Mouse (Mus musculus): Measurements from ENCODE around the gene P2ry2. TPM values are rescaled to one million over a fixed set of nuclear protein-coding genes. Genes with fewer than 3 reads are reported as not detected.

P2ry2 gene
- 1 to 10 TPM; 1.4 to 3.4 TPM for polyA plus RNA-seq (2012; fragmentation: generic; extraction: Trizol)

DNA sequence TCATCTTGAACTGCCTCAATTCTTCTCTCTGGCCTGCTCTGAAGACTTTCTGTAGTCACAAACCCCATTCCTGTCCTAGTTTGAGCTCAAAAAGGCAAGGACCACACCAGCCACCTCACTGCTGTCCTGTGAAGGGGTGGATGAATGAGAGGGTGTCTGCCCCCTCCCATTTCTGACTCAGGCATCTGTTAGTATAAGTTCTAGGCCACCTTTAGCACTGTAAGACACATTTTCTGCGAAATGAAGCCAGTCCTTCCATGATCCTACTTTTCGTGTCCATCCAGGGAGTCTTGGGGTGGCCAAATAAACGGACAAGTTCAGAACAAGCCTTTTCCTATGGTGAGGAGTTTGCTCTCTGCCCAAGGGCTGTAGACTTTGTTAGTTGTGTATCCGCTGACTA, at the start of gene P2ry2:
Gene P2ry2 (minus strand): TSS at position 326 of the 400 bp plus-strand sequence.

DNA sequence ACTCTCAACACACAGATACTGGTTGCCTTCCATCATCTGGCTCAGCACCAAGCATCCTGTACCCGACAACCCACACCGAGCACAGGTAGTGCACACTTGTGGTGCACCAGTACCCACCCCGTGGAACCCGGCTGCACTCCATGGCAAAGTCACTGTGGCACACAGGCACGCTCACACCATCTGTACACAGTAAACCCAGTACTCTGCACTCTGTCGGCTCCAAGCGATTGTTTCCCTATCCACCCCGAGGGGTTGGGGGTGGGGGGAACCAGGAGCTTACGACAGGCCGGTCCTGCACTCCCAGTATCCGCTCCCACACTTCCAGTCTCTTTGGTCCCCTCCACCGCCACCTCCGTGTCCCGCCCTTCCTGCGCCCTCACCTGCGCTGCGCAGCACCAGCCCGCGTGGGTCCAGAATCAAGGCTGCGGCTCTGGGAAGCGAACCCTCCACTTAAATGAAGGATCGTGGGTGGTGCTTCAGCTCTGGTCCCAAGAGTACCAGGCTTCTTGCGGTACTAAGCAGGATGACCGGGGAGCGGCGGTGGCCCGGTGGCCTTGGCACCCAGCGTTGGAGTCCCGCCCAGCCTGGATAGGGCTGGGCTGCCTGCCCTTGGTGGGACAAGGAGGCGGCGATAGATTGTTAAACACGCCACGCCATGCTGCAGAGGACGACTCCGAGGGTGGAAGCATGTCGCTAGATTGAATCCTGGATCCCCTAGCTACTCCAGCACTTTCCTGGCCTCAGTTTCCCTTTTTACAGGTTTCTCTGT, 38.3 kb downstream of the P2ry2 start, which contains the start of gene P2ry6:
Gene P2ry6 (minus strand): TSS at position 515 of the 769 bp plus-strand sequence.

Other genes starting within 250 kb of the P2ry2 start
- gene Relt, start 149.4 kb downstream of the P2ry2 start, polyA plus RNA-seq (2012; fragmentation: generic; extraction: Trizol): 1 to 10 TPM; 4.5 to 4.6 TPM
- gene Arhgef17, start 80.8 kb downstream of the P2ry2 start, polyA plus RNA-seq (2012; fragmentation: generic; extraction: Trizol): 10 to 100 TPM in 1 of 2 experiments, 1 to 10 TPM in 1; 7.0 to 54.2 TPM
- under 1 TPM; 0.13 to 0.34 TPM for gene P2ry6, start 38.2 kb downstream of the P2ry2 start, polyA plus RNA-seq (2012; fragmentation: generic; extraction: Trizol)
- gene Fchsd2, start 80.0 kb upstream of the P2ry2 start, polyA plus RNA-seq (2012; fragmentation: generic; extraction: Trizol): 1 to 10 TPM in 1 of 2 experiments, under 1 TPM in 1; 0.32 to 4.5 TPM